ENCODE assay signal across 11 mouse cellular contexts in the genomic region with DNA sequence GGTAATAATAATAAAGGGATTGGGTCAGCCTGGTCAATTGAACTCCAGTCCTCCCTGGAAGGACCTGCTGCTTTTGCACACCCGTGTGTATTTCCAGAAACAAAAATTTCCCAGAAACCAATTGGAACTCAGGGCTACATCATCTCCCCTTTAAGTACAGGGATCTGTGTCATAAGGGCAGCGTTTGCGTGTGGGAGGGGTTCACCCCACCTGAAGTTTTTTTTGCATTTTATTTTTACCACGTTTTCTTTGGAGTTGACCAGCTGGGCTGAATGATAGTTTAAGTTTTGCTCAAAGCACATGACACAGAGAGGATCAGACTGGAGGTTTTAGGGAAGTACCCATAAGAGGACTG. TPM values are rescaled to one million over a fixed set of nuclear protein-coding genes. Genes with fewer than 3 reads are reported as not detected.
A peak's percentile ranks its signal among the peaks of the same experiment; 100 is the strongest.
DNase-seq lines count a peak whose midpoint lies in the region; ATAC-seq lines count a peak whose summit lies in the region.
"Had no signal": no experiment of that assay in that cellular context is flagged by ENCODE, and none has a peak within 500 bp of the region (broad histone marks: within the 10 kb centered on the region; RNA-seq: fewer than 3 reads in every experiment).

No protein-coding gene starts in this region.

- H3K4me3 ChIP-seq in heart, embryonic 11.5 days (ENCODE audit: low read depth, low read length), result no peak overlapping the region
- peak overlapping the region; percentile 52 for H3K4me3 ChIP-seq in lung, embryonic 16.5 days (ENCODE audit: low read length)
- H3K4me3 ChIP-seq in intestine, embryonic 15.5 days (replicated peaks), result peak overlapping the region; percentile 44; the same call in 1 of the 2 replicates
- peak overlapping the region; percentile 42; the same call in 1 of the 2 replicates for H3K4me3 ChIP-seq in stomach, embryonic 15.5 days (replicated peaks)
- H3K4me3 ChIP-seq: myocyte had no signal

- H3K36me3 ChIP-seq in heart, embryonic 11.5 days (ENCODE audit: control insufficient read depth, insufficient read depth, low read length), result no peaks in the 10 kb centered on the region
- H3K36me3 ChIP-seq in lung, embryonic 16.5 days (ENCODE audit: control insufficient read depth, insufficient read depth, low read length), result peaks cover 2% of the 10 kb centered on the region; the same call in 1 of the 2 replicates
- H3K36me3 ChIP-seq in intestine, embryonic 15.5 days, result 0 out of 2 replicates have a peak, but pooled peaks cover 3% of the 10 kb centered on the region
- no peaks in the 10 kb centered on the region for H3K36me3 ChIP-seq in stomach, embryonic 15.5 days

- peak overlapping the region; percentile 63; the same call in 1 of the 2 replicates for H3K4me2 ChIP-seq in heart, embryonic 11.5 days
- H3K4me2 ChIP-seq in lung, embryonic 16.5 days (ENCODE audit: low read depth, low read length), result peak overlapping the region; percentile 65
- H3K4me2 ChIP-seq in intestine, embryonic 15.5 days (replicated peaks), result peak overlapping the region; percentile 85
- peak overlapping the region; percentile 65 for H3K4me2 ChIP-seq in stomach, embryonic 15.5 days

- WGBS in heart, embryonic 11.5 days (ENCODE audit: insufficient replicate concordance), result 9% methylated on average over 4 of the region's 4 CpGs
- WGBS in lung, embryonic 16.5 days, result 12% methylated on average over 4 of the region's 4 CpGs
- WGBS in intestine, embryonic 15.5 days, result 17% methylated on average over 4 of the region's 4 CpGs
- 11% methylated on average over 4 of the region's 4 CpGs for WGBS in stomach, embryonic 15.5 days

- peak overlapping the region; percentile 70; the same call in 1 of the 2 replicates for H3K27ac ChIP-seq in heart, embryonic 11.5 days (ENCODE audit: low read depth, low read length)
- peak overlapping the region; percentile 93 for H3K27ac ChIP-seq in lung, embryonic 16.5 days (ENCODE audit: low read length)
- H3K27ac ChIP-seq in intestine, embryonic 15.5 days, result peak overlapping the region; percentile 95
- H3K27ac ChIP-seq in stomach, embryonic 15.5 days, result peak overlapping the region; percentile 94

- no peak overlapping the region for H3K9ac ChIP-seq in heart, embryonic 11.5 days (ENCODE audit: low read depth, low read length)
- H3K9ac ChIP-seq in lung, embryonic 16.5 days (ENCODE audit: low read length), result peak overlapping the region; percentile 60
- H3K9ac ChIP-seq in intestine, embryonic 15.5 days, result peak overlapping the region; percentile 68; the same call in 1 of the 2 replicates
- peak overlapping the region; percentile 6; the same call in 1 of the 2 replicates for H3K9ac ChIP-seq in stomach, embryonic 15.5 days

- H3K27me3 ChIP-seq in heart, embryonic 11.5 days (ENCODE audit: control insufficient read depth, insufficient read depth, low read length), result peaks cover 94% of the 10 kb centered on the region
- H3K27me3 ChIP-seq in lung, embryonic 16.5 days (ENCODE audit: control insufficient read depth, insufficient read depth, low read depth, low read length), result peaks cover 37% of the 10 kb centered on the region
- H3K27me3 ChIP-seq in intestine, embryonic 15.5 days (replicated peaks), result peaks cover 15% of the 10 kb centered on the region
- peaks cover 36% of the 10 kb centered on the region for H3K27me3 ChIP-seq in stomach, embryonic 15.5 days (replicated peaks)

- peaks cover 11% of the 10 kb centered on the region for H3K4me1 ChIP-seq in heart, embryonic 11.5 days (ENCODE audit: control insufficient read depth, insufficient read depth, low read length)
- H3K4me1 ChIP-seq in lung, embryonic 16.5 days (replicated peaks; ENCODE audit: control insufficient read depth, insufficient read depth, low read length), result peaks cover 22% of the 10 kb centered on the region
- peaks cover 68% of the 10 kb centered on the region for H3K4me1 ChIP-seq in intestine, embryonic 15.5 days (replicated peaks)
- peaks cover 48% of the 10 kb centered on the region for H3K4me1 ChIP-seq in stomach, embryonic 15.5 days

- ATAC-seq in heart, embryonic 11.5 days (replicated peaks; ENCODE audit: insufficient number of reproducible peaks, low FRiP score, low TSS enrichment), result no peak
- ATAC-seq in lung, embryonic 16.5 days (ENCODE audit: low read depth), result no peak
- no peak for ATAC-seq in intestine, embryonic 15.5 days
- ATAC-seq in stomach, embryonic 15.5 days (ENCODE audit: insufficient read depth, low FRiP score, low read depth), result no peak

- no peak for DNase-seq in heart, adult 18-20 months
- DNase-seq in lung, postnatal 25 days (ENCODE audit: low spot score), result no peak
- no peak for DNase-seq in B cell, adult 2 months
- DNase-seq in natural killer cell, adult 2 months (ENCODE audit: low spot score in 2 of 2), result no peak
- DNase-seq: layer of hippocampus, postnatal 36 days had no signal

- no peaks in the 10 kb centered on the region for H3K9me3 ChIP-seq in heart, embryonic 11.5 days (replicated peaks; ENCODE audit: control insufficient read depth, low read length)
- no peaks in the 10 kb centered on the region for H3K9me3 ChIP-seq in lung, embryonic 16.5 days (ENCODE audit: control insufficient read depth, low read length)
- H3K9me3 ChIP-seq in intestine, embryonic 15.5 days, result no peaks in the 10 kb centered on the region
- no peaks in the 10 kb centered on the region for H3K9me3 ChIP-seq in stomach, embryonic 15.5 days

RNA-seq across cellular contexts. Expression of a gene that starts 7.8 kb away (rescaled TPM):
- 4.5 and 7.4 TPM in 2 replicates for polyA plus RNA-seq in heart, embryonic 11.5 days (2014; fragmentation: Nextera tagmentation; extraction: Ambion mirVana)
- total RNA-seq in heart, adult 18-20 months (2021), result under 1 TPM; 0.46 to 0.62 TPM
- 20.1 and 24.0 TPM in 2 replicates for polyA plus RNA-seq in lung, embryonic 16.5 days (2015; fragmentation: Nextera tagmentation; extraction: Ambion mirVana)
- 17.7 and 19.8 TPM in 2 replicates for polyA plus RNA-seq in intestine, embryonic 15.5 days (2015; fragmentation: Nextera tagmentation; extraction: Ambion mirVana)
- 20.3 and 21.0 TPM in 2 replicates for polyA plus RNA-seq in stomach, embryonic 15.5 days (2015; fragmentation: Nextera tagmentation; extraction: Ambion mirVana)
- total RNA-seq: layer of hippocampus, postnatal 36 days had no signal
- polyA plus RNA-seq: myocyte had no signal

RNA-seq across cellular contexts. Expression of a gene that starts 19.4 kb away (rescaled TPM):
- polyA plus RNA-seq in heart, embryonic 11.5 days (2014; fragmentation: Nextera tagmentation; extraction: Ambion mirVana), result 0.74 and 1.0 TPM in 2 replicates
- under 1 TPM; 0.12 to 0.57 TPM for total RNA-seq in heart, adult 18-20 months (2021)
- polyA plus RNA-seq in lung, embryonic 16.5 days (2015; fragmentation: Nextera tagmentation; extraction: Ambion mirVana), result 2.1 and 2.6 TPM in 2 replicates
- polyA plus RNA-seq in intestine, embryonic 15.5 days (2015; fragmentation: Nextera tagmentation; extraction: Ambion mirVana), result 1.8 and 2.7 TPM in 2 replicates
- 2.5 and 2.7 TPM in 2 replicates for polyA plus RNA-seq in stomach, embryonic 15.5 days (2015; fragmentation: Nextera tagmentation; extraction: Ambion mirVana)
- total RNA-seq: layer of hippocampus, postnatal 36 days had no signal
- polyA plus RNA-seq: myocyte had no signal

RNA-seq across cellular contexts. Expression of a gene that starts 23.0 kb away (rescaled TPM):
- 0.19 TPM in 1 of 2 replicates, not detected in the other for polyA plus RNA-seq in heart, embryonic 11.5 days (2014; fragmentation: Nextera tagmentation; extraction: Ambion mirVana)
- not detected for total RNA-seq in heart, adult 18-20 months (2021)
- polyA plus RNA-seq in lung, embryonic 16.5 days (2015; fragmentation: Nextera tagmentation; extraction: Ambion mirVana), result 0.18 TPM in 1 of 2 replicates, not detected in the other
- 0.30 TPM in 1 of 2 replicates, not detected in the other for polyA plus RNA-seq in intestine, embryonic 15.5 days (2015; fragmentation: Nextera tagmentation; extraction: Ambion mirVana)
- 0.10 TPM in 1 of 2 replicates, not detected in the other for polyA plus RNA-seq in stomach, embryonic 15.5 days (2015; fragmentation: Nextera tagmentation; extraction: Ambion mirVana)
- total RNA-seq: heart, postnatal 25 days; layer of hippocampus, postnatal 36 days had no signal
- polyA plus RNA-seq: myocyte had no signal

RNA-seq across cellular contexts. Expression of a gene that starts 24.5 kb away (rescaled TPM):
- polyA plus RNA-seq in heart, embryonic 11.5 days (2014; fragmentation: Nextera tagmentation; extraction: Ambion mirVana), result 0.21 and 0.77 TPM in 2 replicates
- total RNA-seq in heart, adult 18-20 months (2021), result under 1 TPM; 0.62 to 0.64 TPM
- 3.4 TPM in 2 replicates for polyA plus RNA-seq in lung, embryonic 16.5 days (2015; fragmentation: Nextera tagmentation; extraction: Ambion mirVana)
- polyA plus RNA-seq in intestine, embryonic 15.5 days (2015; fragmentation: Nextera tagmentation; extraction: Ambion mirVana), result 2.8 and 3.2 TPM in 2 replicates
- polyA plus RNA-seq in stomach, embryonic 15.5 days (2015; fragmentation: Nextera tagmentation; extraction: Ambion mirVana), result 3.4 and 3.6 TPM in 2 replicates
- total RNA-seq: layer of hippocampus, postnatal 36 days had no signal
- polyA plus RNA-seq: myocyte had no signal

RNA-seq across cellular contexts. Expression of a gene that starts 39.4 kb away (rescaled TPM):
- 0.65 and 2.4 TPM in 2 replicates for polyA plus RNA-seq in heart, embryonic 11.5 days (2014; fragmentation: Nextera tagmentation; extraction: Ambion mirVana)
- under 1 TPM; 0.12 to 0.21 TPM for total RNA-seq in heart, adult 18-20 months (2021)
- 39.2 and 46.6 TPM in 2 replicates for polyA plus RNA-seq in lung, embryonic 16.5 days (2015; fragmentation: Nextera tagmentation; extraction: Ambion mirVana)
- polyA plus RNA-seq in intestine, embryonic 15.5 days (2015; fragmentation: Nextera tagmentation; extraction: Ambion mirVana), result 27.2 and 31.3 TPM in 2 replicates
- 17.6 and 17.9 TPM in 2 replicates for polyA plus RNA-seq in stomach, embryonic 15.5 days (2015; fragmentation: Nextera tagmentation; extraction: Ambion mirVana)
- total RNA-seq: layer of hippocampus, postnatal 36 days had no signal
- polyA plus RNA-seq: myocyte had no signal
